Mouse (Mus musculus): ENCODE measurements around the gene Zmym2. TPM values are rescaled to one million over a fixed set of nuclear protein-coding genes. Genes with fewer than 3 reads are reported as not detected.
"Not testable (repeated sequence)": the region's sequence is repeated elsewhere in the genome, so short reads cannot be mapped to it uniquely, and the experiment has no call there.

The Zmym2 gene
- 54.5 and 59.0 TPM in 2 replicates for polyA plus RNA-seq (2015; fragmentation: Nextera tagmentation; extraction: Ambion mirVana)

DNA sequence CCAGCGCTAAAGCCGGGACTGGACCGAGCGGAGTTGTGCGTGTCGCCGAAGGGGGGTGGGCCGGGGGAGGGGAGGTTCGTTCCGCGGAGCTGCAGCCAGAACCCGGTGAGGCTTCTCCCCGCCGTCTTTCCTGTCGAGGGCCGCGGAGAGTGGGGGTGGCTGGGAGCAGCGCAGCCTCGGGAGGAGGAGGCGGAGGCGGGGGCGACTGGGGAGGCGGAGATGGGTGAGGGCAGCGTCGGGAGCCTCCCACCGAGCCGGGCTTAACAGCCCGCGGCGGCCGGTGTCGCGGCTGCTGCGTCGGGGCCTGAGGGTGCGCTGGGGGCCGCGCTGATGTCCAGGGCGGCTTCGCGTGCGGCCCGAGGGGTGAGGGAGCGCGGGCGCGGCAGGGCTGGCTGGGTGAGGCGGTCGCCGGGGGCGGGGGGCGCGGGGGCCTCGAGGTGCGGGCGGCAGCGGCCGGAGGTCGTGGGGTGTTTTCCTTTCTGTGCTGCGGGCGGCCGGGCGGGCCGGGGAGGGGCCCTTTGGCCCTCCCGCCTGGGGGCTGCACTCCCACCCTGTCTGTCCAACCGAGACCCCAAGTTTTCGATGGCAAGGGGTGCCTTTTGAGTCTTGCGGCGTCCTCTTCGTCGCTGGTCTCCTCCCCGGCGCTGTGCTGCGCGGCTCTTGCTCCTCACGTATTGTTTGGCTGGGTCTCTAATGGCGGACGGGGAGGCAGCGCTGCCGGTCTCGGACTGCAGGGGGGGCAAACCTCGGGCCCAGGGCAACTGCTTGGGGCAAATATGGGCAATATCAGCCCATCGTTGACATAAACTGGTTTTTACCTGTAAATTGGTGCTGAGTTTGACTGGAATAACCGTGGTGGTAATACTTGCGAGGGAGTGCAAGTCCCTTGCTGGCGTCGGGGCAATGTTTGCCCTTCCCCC lies at the start of gene Zmym2:
Gene Zmym2, plus strand, starts transcription at position 60 of the 920 bp plus-strand sequence.
- H3K27me3 ChIP-seq, H3K9me3 ChIP-seq: not testable (repeated sequence)
- Histone ChIP-seq H3K27ac (peak within 1 kb of the TSS; percentile 99), H3K4me1 (peaks cover 22% of the 10 kb centered on the region), H3K9ac (peak within 1 kb of the TSS; percentile 90), H3K4me3 (peak within 1 kb of the TSS; percentile 80), H3K36me3 (peaks cover 25% of the 10 kb centered on the region), H3K4me2 (replicated peaks) (peak within 1 kb of the TSS; percentile 77)
- ATAC-seq (ENCODE audit: low FRiP score, low read depth): 0 out of 2 replicates have a peak, but pooled peaks have one; percentile 8
- under 1% methylated on average over 31 of the region's 87 CpGs for WGBS

DNA sequence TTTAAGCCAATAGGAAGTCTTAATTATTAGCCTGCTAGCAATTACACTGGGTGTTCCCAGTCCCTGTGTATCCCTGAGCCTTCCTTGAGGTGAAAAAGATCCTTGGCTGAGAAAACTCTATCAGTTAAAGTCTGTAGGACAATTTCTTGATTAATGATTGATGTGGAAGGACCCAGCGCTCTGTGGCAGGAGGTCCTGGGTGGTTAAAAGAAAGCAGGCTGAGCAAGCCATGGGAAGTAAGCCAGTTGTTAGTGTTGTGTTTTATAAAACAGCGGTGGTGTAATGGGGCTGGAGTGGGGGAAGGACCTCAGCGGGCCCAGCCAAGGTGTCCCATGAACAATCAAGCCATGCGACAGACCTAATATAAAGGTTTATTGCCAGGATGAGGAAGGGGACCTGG lies 42.4 kb upstream of the Zmym2 start:
- Histone ChIP-seq H3K4me3 (no peak overlapping the region), H3K9ac (no peak overlapping the region), H3K36me3 (no peaks in the 10 kb centered on the region), H3K4me1 (no peaks in the 10 kb centered on the region), H3K9me3 (no peaks in the 10 kb centered on the region), H3K4me2 (replicated peaks) (no peak overlapping the region), H3K27ac (no peak overlapping the region), H3K27me3 (no peaks in the 10 kb centered on the region)
- ATAC-seq (ENCODE audit: low FRiP score, low read depth): no peak
- 29% methylated on average over 4 of the region's 4 CpGs for WGBS

DNA sequence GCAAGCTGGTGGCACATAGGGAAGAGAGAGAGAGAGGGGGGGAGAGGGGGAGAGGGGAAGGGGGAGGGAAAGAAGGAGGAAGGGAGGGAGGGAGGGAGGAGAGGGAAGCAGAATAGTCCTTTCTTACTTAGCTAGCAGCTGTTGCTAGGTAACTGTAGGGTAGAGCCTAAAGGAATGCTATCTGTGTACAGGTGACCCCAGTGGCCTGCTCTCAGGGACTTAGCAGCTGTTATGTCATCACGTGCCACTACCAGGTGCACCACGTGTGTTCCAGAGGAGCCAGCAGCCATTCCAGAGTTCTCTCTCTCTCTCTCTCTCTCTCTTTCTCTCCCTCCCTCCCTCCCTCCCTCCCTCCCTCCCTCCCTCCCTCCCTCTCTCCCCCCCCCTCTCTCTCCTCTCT lies 41.9 kb upstream of the Zmym2 start:
- Histone ChIP-seq H3K36me3 (no peaks in the 10 kb centered on the region), H3K27me3 (no peaks in the 10 kb centered on the region), H3K27ac (no peak overlapping the region), H3K4me2 (replicated peaks) (no peak overlapping the region), H3K9me3 (no peaks in the 10 kb centered on the region), H3K4me3 (no peak overlapping the region), H3K9ac (no peak overlapping the region), H3K4me1 (no peaks in the 10 kb centered on the region)
- 5% methylated on average over 2 of the region's 2 CpGs for WGBS
- ATAC-seq (ENCODE audit: low FRiP score, low read depth): no peak

DNA sequence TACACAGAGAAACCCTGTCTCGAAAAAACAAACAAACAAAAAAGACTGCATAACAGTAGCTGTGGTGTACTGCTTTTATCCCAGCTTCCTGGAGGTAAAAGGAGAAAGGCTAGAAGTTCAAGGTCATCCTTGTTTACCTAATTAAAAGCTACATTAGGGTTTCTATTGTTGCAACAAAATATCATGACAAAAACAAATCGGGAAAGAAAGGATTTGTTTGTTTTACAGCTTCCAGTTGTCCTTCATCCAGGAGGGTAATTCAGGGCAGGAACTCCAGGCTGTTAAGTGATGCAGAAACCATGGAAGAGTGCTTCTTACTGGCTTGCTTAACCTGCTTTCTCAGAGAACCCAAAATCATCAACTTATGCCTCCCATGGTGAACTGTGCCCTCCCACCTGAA lies 38.1 kb upstream of the Zmym2 start:
- Histone ChIP-seq H3K9ac (no peak overlapping the region), H3K27ac (no peak overlapping the region), H3K36me3 (no peaks in the 10 kb centered on the region), H3K4me3 (no peak overlapping the region), H3K9me3 (peaks cover 5% of the 10 kb centered on the region), H3K27me3 (no peaks in the 10 kb centered on the region), H3K4me2 (replicated peaks) (no peak overlapping the region), H3K4me1 (no peaks in the 10 kb centered on the region)
- ATAC-seq (ENCODE audit: low FRiP score, low read depth): no peak
- WGBS: 64% methylated on average over 2 of the region's 2 CpGs

DNA sequence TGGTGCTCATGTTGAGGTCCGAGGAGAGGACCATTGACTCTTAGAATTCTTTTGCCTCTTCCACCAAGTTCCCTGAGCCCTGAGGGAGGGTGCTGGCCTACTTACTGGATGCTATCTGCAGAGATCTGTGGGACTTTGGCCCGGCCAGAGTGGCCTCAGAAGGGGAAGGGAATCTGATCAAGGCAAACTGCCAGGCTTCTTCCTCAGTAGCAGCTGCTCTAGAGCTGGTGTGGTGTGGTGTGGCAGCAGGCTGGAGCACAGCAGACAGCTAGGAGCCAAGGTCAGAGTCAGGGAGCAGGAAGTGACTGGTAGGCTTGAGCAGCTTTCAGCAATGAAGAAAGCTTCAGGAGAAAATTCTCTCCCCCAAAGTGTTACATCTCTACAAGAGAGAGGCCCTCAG lies 36.8 kb upstream of the Zmym2 start:
- no peaks in the 10 kb centered on the region for H3K4me1 ChIP-seq

DNA sequence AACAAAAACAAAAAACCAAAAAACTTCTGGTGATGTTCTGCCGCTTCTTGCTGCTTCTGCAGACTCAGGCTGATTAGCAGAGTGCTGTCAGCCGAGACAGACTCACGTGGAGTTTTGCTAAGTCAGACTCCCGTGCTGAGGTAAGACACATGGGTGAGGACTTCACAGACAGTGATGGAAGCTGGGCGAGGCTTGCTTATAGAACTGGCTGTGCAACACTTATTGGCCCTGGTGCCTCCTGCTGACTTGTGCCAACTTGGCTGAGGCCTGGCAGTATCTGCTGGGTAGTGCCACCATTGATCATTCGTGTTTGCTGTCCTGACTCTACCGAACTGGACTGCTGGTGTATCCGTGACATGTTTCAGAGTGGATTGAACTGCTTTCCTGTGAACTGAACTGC lies 22.4 kb upstream of the Zmym2 start:
- Histone ChIP-seq H3K9ac (no peak overlapping the region), H3K9me3 (no peaks in the 10 kb centered on the region), H3K4me1 (0 out of 2 replicates have a peak, but pooled peaks cover 5% of the 10 kb centered on the region), H3K27me3 (peaks cover 41% of the 10 kb centered on the region), H3K4me3 (no peak overlapping the region), H3K36me3 (no peaks in the 10 kb centered on the region), H3K27ac (no peak overlapping the region), H3K4me2 (replicated peaks) (no peak overlapping the region)
- no peak for ATAC-seq (ENCODE audit: low FRiP score, low read depth)
- 52% methylated on average over 8 of the region's 8 CpGs for WGBS

More for the DNA sequence above, 36.8 kb upstream of the Zmym2 start:
- no peak overlapping the region for H3K4me3 ChIP-seq
- ATAC-seq (ENCODE audit: low FRiP score, low read depth): no peak
- H3K27me3 ChIP-seq: no peaks in the 10 kb centered on the region
- H3K27ac ChIP-seq: no peak overlapping the region
- peaks cover 17% of the 10 kb centered on the region for H3K9me3 ChIP-seq
- WGBS: 65% methylated on average over 2 of the region's 2 CpGs
- no peak overlapping the region for H3K9ac ChIP-seq
- no peak overlapping the region for H3K4me2 ChIP-seq (replicated peaks)
- 0 out of 2 replicates have a peak, but pooled peaks cover 3% of the 10 kb centered on the region for H3K36me3 ChIP-seq

DNA sequence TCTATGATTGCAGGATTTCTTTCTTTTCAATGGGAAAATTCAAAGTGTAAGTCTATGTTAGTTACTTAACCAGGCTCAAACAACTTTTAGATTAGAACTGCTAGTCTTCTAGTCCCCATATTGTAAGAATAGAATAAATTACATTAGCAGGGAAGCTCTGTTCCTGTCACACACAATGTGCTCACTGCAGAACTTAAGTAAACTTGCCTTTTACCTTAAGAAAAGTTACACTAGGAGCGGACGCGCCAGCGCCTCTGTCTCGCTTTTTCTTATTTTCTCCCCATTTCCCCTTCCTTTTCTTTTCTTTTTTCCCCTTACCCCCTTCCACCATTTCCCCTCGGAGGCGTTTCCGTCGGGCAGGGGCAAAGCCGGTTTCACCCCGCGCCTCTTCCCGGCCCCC lies 21.8 kb upstream of the Zmym2 start:
- Histone ChIP-seq H3K4me3 (peak overlapping the region; percentile 44), H3K36me3 (no peaks in the 10 kb centered on the region), H3K27ac (no peak overlapping the region), H3K27me3 (peaks cover 41% of the 10 kb centered on the region), H3K9ac (peak overlapping the region; percentile 55), H3K4me1 (0 out of 2 replicates have a peak, but pooled peaks cover 5% of the 10 kb centered on the region), H3K4me2 (replicated peaks) (peak overlapping the region; percentile 71), H3K9me3 (no peaks in the 10 kb centered on the region)
- ATAC-seq (ENCODE audit: low FRiP score, low read depth): no peak
- 5% methylated on average over 13 of the region's 13 CpGs for WGBS

DNA sequence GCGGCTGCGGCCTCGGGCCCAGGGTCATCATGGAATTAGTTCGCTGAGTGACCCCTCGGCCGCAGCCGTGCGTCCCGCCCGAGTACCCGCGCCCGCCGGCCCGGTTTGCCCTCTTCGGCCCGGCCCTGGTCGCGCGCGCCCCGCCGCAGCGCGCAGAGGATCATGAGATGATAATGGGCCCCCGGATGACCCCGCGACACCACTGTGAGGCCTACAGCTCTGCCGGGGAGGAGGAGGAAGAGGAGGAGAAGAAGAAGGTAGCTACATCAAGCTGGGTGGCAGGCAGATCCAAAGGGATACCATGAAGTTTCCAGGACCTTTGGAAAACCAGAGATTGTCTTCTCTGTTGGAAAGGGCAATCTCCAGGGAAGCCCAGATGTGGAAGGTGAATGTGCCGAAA lies 21.3 kb upstream of the Zmym2 start:
- 3% methylated on average over 30 of the region's 30 CpGs for WGBS
- ATAC-seq (ENCODE audit: low FRiP score, low read depth): not testable (repeated sequence)
- H3K9ac ChIP-seq: peak overlapping the region; percentile 55

DNA sequence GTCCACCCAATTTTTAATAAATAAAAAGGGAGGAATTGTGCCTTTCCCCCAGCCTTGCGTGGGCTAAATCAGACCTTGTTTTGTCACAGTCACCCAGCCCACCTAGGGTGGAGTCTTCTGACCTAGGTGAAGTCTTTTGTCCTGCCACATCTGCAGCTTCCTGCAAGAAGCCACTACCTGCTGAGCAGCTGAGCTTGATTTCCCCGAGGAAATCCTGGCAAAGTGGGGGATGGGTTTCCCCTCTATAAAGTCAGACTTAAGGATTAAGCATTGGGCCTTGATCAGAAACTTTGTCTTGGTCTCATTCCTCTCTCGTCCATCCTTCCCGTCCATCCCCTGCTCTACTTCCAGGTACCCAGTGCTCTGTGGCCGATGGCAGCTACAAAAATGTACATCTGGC lies 12.9 kb upstream of the Zmym2 start:
- Histone ChIP-seq H3K27ac (no peak overlapping the region), H3K9ac (no peak overlapping the region), H3K4me1 (no peaks in the 10 kb centered on the region), H3K36me3 (no peaks in the 10 kb centered on the region), H3K4me2 (replicated peaks) (no peak overlapping the region), H3K27me3 (no peaks in the 10 kb centered on the region), H3K4me3 (no peak overlapping the region), H3K9me3 (peaks cover 11% of the 10 kb centered on the region; the same call in 1 of the 2 replicates)
- 83% methylated on average over 5 of the region's 5 CpGs for WGBS
- no peak for ATAC-seq (ENCODE audit: low FRiP score, low read depth)

More for the DNA sequence above, 21.3 kb upstream of the Zmym2 start:
- Histone ChIP-seq H3K4me3 (peak overlapping the region; percentile 44), H3K4me2 (replicated peaks) (peak overlapping the region; percentile 71), H3K27me3 (peaks cover 41% of the 10 kb centered on the region)
- H3K4me1 ChIP-seq, H3K9me3 ChIP-seq, H3K36me3 ChIP-seq, H3K27ac ChIP-seq: not testable (repeated sequence)

DNA sequence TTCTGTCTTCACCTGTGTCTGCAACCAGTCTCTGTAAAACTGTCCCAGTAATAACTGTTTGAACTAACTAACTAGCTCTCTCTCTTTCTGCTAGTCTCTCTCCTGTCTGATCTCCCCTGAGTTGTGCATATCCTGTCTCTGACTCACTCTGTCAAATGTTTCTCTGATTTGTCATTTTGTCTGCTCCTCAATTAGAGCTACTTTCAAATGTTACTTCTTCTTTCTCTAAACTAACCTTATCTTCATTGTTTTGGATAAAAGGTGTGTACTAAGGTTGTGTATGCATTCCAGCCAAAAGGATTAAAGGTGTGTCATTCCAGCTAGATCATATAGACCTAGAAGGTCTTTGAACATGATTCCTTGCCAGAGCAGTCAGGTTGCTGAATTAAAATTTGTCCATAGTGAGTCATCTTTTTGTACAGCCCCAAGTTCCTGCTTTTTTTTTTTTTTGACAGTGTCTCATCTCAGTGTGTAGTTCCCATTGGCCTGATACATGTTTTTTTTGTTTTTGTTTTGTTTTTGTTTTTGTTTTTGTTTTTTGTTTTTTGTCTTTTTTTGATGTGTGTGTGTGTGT lies 10.8 kb upstream of the Zmym2 start:
- no peak for ATAC-seq (ENCODE audit: low FRiP score, low read depth)
- H3K27me3 ChIP-seq: no peaks in the 10 kb centered on the region
- H3K4me1 ChIP-seq: no peaks in the 10 kb centered on the region
- H3K9me3 ChIP-seq: peaks cover 11% of the 10 kb centered on the region; the same call in 1 of the 2 replicates
- H3K36me3 ChIP-seq: no peaks in the 10 kb centered on the region
- no peak overlapping the region for H3K4me2 ChIP-seq (replicated peaks)
- no peak overlapping the region for H3K4me3 ChIP-seq
- H3K9ac ChIP-seq: no peak overlapping the region
- H3K27ac ChIP-seq: no peak overlapping the region

DNA sequence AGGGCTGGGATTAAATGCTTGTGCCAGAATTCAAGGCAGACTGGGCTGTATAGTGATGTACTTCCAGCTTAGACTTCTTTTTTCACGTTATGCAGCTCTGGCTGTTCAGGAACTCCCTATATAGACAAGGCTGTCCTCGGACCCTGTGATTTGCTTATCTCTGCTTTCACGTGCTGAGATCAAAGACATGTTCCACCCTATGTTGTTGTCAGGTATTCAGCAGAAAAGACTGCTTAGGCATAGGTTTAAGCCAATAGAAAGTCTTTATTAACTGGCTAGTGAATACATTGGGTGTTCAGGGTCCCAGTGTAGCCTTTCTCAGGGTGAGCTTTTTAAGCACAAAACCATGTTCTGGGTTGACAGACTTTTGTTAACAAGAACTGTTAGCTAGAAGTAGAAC lies 5.2 kb upstream of the Zmym2 start:
- WGBS: 59% methylated on average over 3 of the region's 3 CpGs
- Histone ChIP-seq H3K4me1 (no peaks in the 10 kb centered on the region), H3K27me3 (no peaks in the 10 kb centered on the region), H3K9ac (no peak overlapping the region), H3K27ac (no peak overlapping the region), H3K36me3 (no peaks in the 10 kb centered on the region), H3K9me3 (no peaks in the 10 kb centered on the region), H3K4me2 (replicated peaks) (no peak overlapping the region), H3K4me3 (no peak overlapping the region)
- ATAC-seq (ENCODE audit: low FRiP score, low read depth): no peak

DNA sequence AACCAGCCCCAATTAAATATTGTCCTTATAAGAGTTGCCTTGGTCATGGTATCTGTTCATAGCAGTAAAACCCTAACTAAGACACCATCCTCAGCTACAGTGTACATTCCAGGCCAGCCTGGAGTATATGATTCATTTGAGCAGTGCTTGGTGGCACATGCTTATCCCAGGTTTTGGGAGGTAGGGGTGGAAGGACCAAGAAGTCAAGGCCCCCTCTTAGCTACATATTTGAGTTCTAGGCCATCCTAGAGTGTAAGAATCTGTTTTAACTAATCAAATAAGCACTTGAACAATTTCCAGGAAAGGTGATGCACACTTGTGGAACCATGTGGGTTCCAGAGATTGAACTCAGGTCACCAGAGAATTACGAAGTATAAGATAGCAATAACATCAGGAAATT lies 3.0 kb upstream of the Zmym2 start:
- Histone ChIP-seq H3K4me1 (peaks cover 8% of the 10 kb centered on the region), H3K9ac (no peak overlapping the region), H3K36me3 (peaks cover 1% of the 10 kb centered on the region; the same call in 1 of the 2 replicates), H3K27me3 (no peaks in the 10 kb centered on the region), H3K27ac (no peak overlapping the region), H3K4me3 (no peak overlapping the region), H3K9me3 (no peaks in the 10 kb centered on the region), H3K4me2 (replicated peaks) (no peak overlapping the region)
- ATAC-seq (ENCODE audit: low FRiP score, low read depth): no peak
- 91% methylated on average over 1 of the region's 1 CpGs for WGBS
